Mouse (Mus musculus): ENCODE measurements at regions not wholly inside any gene's neighbourhood (a gene's known extent, or its start where the extent isn't known, plus 50 kb on each side); places are given as distances from the start of the nearest gene placed in this dataset.

- TF ChIP-seq POLR2A (IDR thresholded peaks at IDR 0.05; ENCODE audit: insufficient read depth, low read depth, low read length) (no peak), CTCF (IDR thresholded peaks at IDR 0.05) (no peak), EP300 (IDR thresholded peaks at IDR 0.05; ENCODE audit: insufficient read depth, low read depth, low read length) (no peak)
Observed at GRCm38 (mm10) chr12:67326326-67326725, 104.0 kb upstream of the Mdga2 start.
